Mouse (Mus musculus) right cerebral cortex, postnatal 36 days (tissue): Measurements from ENCODE around the gene Cep68.

Experiments
- DNase-seq, 2 experiments: peaks; one replicate each; pipeline ENCODE4 v3.0.0; 2022; ENCODE audit warnings: low spot score in 2 of 2, mixed read lengths in 1 of 2

Gene Cep68

DNA sequence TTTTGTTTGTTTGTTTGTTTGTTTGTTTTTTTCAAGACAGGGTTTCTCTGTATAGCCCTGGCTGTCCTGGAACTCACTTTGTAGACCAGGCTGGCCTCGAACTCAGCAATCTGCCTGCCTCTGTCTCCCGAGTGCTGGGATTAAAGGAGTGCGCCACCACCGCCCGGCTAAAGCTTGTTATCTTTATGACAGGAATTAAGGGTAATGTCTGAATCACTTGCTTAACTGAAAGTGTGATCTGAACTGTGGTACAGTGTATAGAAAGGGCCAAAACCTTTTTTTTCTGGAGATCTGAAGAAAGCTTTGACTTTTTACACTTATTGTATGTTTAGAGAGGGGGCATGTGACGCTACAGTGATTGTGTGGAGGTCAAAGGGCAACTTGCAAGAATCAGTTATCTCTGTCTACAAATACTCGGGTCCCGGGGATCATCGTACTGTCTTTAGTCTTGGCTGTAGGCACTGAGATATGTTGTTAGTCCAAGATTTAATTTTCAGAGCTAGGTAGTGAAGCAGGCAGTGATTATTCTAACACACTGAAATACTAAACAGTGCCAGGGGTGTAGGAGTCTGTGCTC is 44.3 kb downstream of the Cep68 start:
- no peak for DNase-seq

DNA sequence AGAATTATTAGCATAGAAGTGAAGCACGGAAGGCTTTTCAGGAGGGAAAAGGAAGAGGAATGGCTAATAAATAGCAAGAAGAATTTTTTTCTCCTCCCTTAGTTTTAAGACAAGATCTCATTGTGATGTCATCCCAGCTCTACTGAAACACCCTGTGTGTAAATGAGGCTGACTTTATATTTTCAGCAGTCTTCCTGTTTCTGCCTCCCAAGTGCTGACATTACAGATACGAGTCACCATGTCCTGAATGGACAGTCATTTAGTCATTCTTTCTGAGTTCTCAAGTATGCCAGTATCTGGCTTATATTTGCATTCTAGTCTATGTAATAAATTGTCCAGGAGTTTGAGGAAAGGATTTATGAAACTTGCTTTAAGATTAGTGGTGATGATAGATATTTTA is 44.9 kb downstream of the Cep68 start:
- no peak for DNase-seq

DNA sequence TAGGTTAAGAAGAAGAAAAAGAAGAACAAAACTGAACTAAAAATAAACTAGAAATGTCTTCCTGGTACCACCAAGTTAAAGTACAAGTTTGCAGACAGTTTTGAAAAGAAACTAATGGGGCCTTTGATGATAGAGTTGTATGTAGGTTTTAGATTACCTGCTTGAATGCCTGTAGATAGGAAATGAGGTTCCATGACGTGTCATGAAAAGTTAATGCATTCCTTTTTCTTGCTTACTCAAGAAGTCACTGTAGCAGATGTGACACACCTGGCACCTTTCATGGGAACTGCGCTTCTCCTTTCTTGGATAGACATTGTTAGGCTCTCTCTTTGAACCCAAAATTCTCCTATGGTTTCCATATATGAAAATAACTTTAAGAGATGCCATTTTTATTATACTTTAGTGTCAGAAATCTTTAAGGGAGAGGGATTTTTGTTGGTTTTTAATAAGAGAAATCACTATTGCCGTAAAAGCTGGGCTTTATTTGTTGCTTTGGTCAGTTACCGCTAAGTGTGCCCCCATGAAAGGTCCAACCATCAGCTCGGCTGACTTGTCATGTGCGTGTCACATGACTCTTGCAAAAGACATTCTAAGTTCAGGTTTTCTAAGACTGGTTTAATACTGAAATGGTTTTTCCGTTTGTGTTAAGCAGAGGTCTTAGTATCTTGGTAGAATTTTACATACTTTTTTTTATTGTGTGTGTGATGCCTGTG is 46.8 kb downstream of the Cep68 start:
- DNase-seq: no peak

DNA sequence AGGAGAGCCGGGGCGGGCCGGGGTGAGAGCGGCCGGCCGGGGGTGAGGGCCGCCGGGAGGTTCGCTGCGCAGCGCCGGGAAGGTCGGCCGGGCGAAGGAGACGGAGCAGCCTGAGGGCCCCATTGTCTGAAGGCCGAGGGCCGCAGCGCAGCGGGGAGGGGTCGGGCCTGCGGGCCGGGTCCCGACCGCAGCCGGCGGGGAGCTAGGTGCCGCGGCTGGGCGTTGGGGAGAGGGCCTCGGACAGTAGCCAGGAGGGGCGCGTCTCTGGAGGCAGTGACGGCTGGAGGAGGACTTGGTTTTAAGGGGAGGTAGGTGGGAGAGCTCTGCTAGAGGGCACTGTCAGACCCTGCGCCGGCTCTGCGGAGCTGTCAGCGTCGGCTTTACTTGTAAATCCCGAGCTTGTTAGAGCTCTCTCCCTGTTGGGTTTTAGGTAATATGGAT is 47.5 kb downstream of the Cep68 start:
- peak in 1 of 2 experiments; percentile 22 for DNase-seq

GRCm38 (mm10) chr11:20200713-20201575 is 48.3 kb downstream of the Cep68 start, which contains the start of gene Rab1a:
Gene Rab1a (plus strand): TSS chr11:20201432.
- peak; percentile 99 to 100 for DNase-seq

DNA sequence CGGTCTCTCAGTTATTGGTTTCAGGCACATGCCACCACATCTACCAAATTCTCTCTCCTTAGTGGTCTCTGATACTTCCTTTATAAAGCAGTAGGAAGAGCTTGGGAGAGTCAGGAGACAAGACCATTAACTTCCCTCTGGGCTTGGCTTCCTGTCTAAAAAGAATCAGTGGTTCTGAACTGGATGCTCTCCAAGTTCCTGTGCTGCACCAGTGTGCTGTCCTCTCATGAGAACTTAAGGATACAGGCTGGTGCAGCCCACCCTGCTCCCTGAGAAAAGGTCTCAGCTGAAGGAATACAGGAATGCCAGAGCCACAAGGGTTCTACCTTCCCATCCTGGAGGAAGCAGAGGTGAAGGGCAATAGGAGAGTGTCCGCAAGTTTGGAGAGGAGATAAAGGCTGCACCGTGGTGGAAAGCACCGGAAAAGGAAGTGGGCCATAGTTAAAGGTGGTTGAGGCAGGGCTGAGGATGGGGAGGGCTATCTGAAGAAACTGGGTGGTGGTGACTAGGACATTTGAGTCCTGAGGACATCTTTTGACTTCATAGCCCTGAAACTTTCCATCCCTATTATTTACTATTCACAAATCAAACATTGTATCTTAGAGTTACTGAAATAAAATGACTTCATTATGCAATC is 56.0 kb downstream of the Cep68 start:
- no peak for DNase-seq

- DNase-seq: no peak
Measured at GRCm38 (mm10) chr11:20187271-20187670, 62.0 kb downstream of the Cep68 start.
